Mouse (Mus musculus): ENCODE measurements around the gene Cilp.
"Not testable (repeated sequence)": the region's sequence is repeated elsewhere in the genome, so short reads cannot be mapped to it uniquely, and the experiment has no call there.

Gene Cilp

GRCm38 (mm10) chr9:65248377-65248690 lies 16.6 kb upstream of the Cilp start:
- no peak for DNase-seq (ENCODE audit: low spot score)

GRCm38 (mm10) chr9:65252026-65252425 lies 13.0 kb upstream of the Cilp start:
- DNase-seq (ENCODE audit: low spot score) = no peak

DNA sequence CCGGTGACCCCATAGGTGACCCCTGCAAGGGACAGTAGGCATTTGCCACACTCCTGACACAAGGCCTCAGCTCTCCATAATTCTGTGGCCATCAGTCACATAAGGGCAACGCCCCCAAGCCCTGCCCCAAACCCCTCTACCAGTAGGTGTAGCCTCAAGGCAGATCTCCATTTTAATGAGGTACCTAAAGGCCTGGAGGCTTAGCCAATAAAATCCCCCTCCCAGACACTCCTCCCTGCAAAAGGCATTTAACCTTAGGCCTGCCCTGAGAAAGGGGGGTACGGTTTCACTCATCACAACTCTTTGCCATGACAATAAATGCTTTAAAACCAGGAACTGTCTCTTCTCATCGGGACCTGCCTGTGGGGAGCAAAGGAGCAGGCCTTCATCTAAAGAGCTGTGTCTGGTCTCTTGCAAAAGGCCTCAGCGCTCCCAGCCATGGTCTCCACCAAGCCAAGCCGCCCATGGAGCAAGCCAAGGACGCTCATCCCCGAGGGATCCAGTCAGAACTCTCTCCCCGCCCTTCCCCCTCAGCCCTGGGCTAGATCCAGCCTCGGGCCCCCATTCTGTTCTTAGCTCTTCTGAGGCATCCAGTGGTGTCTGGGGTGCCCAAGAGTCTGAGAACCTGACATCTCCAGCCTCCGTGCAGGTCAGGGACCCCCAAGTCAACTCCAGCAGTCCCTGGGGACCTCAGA lies 8.9 kb upstream of the Cilp start:
- no peak for DNase-seq (ENCODE audit: low spot score)

DNA sequence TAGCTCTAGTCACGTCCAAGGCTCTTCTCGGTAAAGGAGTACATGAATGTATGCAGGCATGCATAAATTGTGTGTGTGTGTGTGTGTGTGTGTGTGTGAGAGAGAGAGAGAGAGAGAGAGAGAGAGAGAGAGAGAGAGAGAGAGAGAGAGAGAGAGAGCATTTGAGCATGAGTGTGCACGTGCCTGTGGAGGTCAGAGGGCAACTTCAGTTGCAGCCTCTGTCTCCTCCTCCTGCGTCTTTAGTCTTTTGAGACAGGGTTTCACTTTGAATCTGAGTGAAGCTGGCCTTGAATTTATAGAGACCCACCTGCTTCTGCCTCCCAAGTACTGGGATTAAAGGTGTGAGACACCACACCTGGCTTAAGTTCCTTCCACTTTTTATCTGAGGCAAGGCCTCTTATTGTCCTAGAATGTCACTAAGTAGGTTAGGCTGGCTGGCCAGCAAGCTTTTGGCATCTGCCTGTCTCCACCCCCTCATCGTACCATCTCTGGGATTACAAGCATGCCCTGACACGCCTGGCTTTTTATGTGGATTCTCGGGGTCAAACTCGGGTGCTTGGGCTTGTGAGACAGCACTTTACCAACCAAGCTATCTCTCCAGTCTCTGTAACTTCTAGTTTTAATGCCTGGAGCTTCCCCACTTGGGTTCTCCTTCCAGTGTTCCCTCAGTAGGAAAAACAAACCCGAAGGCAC lies 7.6 kb upstream of the Cilp start:
- DNase-seq (ENCODE audit: low spot score) = no peak

GRCm38 (mm10) chr9:65259366-65259765 lies 5.6 kb upstream of the Cilp start:
- DNase-seq (ENCODE audit: low spot score) = no peak

DNA sequence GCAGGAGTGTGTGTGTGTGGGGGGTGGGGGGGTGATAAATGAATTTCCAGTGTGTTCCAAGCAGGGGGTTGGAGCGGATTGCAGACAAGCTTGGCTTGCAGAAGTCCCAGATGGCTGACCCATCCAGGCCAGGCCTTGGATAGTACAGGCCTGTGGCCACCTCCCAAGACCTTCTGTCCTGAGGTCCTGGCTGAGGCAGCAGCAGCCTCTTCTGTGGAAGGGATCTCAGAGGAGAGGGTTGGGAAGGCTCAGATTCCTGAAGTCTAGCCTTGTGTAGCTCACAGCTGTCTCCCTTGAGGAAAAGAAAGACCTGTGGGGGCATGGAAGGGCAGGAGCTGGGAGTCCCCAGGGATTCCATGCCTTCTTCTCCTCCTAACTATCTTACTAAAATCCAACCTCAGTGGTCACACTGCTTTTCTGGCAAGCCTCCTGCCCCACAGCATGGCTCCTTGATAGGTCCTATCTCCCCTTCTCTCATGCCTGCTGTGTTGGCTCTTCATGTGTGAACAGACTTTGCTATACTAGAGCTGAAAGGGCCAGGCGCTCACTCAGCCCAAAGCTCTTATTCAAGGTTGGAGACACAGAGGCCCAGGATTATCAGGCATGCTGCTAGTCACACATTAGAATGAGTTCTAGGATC lies 3.3 kb upstream of the Cilp start:
- DNase-seq (ENCODE audit: low spot score) = no peak

DNA sequence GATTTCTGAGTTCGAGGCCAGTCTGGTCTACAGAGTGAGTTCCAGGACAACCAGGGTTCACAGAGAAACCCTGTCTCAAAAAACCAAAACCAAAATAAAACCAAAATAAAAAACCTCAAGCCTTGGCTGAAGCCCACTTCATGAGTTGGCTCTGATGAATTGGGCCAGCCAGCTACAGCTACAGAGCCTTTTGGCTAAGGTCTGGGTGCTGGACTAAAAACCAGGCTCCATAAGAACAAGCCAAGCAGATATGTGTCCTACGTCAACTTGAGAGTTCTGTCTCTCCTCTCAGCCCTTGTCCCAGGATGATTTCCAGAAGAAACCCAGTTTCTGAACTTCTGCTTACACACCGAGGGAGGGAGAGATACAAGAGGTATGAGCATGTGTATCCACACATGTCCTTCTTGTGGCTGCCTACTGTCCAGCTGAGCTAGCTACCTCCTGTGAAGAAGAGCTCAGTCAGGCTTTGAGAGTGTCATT lies 2.3 kb upstream of the Cilp start:
- DNase-seq (ENCODE audit: low spot score) = no peak

DNA sequence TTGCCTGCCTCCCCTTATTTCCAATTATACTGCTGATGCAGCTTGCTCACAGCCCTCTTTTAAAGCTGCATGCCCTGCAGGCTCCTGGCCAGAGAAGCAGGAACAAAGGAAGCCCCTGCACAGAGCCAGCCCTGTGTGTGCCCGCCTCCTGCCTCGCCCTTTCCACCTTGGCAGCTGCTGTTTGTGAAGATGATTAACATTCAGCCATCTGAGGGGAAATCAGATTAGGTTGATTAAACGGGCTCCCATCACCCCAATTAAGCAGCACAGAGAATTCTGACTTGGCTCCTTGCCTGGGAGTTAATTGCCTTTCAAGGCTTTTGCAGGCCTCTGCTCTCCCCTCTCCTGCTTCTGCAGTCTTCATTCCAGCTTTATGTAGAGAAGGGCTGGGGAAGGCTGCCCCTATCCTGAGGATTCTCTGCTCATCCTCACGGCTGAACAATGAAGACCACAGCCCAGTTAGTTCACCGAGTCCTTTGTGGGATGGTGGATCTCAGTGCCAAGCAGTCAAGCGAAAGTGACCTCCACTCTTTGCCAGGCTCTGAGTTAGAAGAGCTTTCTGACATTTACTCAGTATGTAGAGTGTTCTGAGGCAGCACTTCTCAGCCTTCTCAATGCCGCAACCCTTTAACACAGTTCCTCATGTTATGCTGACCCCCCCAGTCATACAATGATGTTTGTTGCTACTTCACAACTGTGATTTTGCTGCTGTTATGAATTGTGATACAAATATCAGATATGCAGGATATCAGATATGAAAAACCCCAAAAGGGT lies 2.9 kb downstream of the Cilp start:
- DNase-seq (ENCODE audit: low spot score) = peak; percentile 57

GRCm38 (mm10) chr9:65273048-65273809 lies 8.2 kb downstream of the Cilp start:
- DNase-seq (ENCODE audit: low spot score) = no peak

DNA sequence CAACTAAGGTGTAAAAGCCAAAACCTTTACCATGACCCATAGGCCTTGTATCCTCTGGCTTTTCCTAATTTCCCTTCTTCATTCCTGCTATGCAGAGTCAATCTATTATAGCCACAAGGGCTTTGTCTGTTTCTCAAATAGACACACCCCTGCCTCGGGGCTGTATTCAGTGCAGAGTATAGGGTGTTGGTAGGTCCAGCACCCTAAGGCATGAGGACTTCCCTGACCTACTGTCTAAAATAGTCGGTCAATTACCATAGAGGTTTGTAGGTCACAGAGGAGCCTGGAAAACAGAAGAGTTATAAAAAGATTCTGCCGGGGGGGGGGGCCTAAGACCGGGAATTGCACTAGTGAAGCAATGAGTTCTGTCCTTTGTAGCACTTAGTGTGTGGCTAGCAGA lies 8.9 kb downstream of the Cilp start:
- DNase-seq (ENCODE audit: low spot score) = no peak

DNA sequence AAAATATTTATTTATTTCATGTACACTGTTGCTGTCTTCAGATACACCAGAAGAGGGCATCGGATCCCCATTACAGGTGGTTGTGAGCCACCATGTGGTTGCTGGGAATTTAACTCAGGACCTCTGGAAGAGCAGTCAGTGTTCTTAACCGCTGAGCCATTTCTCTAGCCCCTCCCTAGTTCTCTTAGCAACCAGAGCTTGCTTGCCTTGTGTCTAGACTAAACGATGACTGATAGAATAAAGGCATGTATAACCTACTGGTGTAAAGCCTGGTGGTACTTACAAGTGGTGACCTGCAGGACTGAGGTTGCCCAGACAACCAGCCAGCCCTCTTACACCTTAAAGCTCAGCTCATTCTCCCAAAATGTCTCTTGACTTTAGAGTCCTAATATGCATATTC lies 9.9 kb downstream of the Cilp start:
- not testable (repeated sequence) for DNase-seq (ENCODE audit: low spot score)

DNA sequence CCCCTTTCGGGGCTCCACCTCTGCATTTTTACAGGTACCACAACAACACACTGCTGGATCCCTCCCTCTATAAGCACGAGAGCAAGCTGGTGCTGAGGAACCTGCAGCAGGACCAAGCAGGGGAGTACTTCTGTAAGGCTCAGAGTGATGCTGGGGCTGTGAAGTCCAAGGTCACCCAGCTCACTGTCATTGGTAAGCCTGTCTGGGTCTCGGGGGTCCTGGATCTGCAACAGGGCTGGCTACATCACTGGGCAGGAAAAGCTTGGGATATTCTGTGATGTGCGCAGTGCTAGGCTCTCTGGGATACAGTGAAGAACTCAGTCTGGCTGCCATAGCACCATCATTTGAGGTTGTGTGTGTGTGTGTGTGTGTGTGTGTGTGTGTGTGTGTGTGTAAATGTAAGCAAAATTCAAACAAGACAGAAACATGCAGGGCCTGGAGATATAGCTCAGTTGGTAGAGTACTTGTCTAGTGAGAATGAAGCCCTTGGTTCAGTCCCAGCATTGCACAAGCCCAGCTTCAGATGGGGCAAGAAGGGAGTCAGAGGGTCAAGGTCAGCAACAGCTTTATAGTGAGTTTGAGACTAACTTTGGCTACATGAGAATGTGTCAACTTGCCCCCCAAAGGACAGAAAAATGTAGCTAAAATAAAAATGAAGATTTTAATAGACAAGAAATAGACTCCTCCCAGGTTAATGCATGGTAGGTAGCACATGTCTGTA lies 11.0 kb downstream of the Cilp start:
- DNase-seq (ENCODE audit: low spot score) = no peak

- DNase-seq (ENCODE audit: low spot score) = peak; percentile 12
Observed at GRCm38 (mm10) chr9:65281536-65282151, 16.7 kb downstream of the Cilp start.

GRCm38 (mm10) chr9:65283301-65283700 lies 18.3 kb downstream of the Cilp start:
- peak; percentile 54 for DNase-seq (ENCODE audit: low spot score)

DNA sequence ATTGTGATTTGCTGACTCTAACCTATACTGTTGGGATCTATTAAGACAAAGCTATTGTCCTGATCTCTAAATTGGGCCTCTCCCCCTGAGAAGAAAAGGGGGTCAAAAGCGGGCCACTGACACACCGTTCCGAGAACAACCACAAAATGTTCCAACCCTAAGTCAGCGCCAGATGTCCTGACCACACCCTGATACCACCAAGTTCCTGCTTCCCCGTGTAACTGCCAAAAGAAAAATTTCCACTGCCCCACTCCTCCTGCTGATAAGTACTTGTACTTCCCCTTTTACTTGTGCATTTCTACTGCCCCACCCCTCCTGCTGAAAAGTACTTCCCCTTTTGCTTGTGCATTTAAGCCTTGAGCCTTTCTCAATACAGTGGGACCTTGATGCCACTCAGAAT lies 23.3 kb downstream of the Cilp start:
- not testable (repeated sequence) for DNase-seq (ENCODE audit: low spot score)

GRCm38 (mm10) chr9:65289988-65290387 lies 25.0 kb downstream of the Cilp start:
- no peak for DNase-seq (ENCODE audit: low spot score)

DNA sequence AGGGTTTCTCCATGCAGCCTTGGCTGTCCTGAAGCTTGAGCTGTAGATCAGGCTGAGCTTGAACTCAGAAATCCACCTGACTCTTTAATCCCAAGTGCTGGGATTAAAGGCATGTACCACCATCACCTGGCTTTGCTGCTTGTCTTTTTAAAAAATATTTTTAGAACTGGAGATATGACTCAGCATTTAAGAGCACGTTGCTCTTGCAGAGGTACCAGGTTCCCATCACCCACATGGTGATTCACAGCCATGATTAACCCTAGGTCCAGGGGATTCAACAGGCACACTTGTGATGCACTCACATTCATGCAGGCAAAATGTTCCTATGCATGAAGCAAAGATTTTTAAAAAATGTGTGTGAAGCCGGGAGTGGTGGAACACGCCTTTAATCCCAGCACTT lies 27.4 kb downstream of the Cilp start:
- DNase-seq (ENCODE audit: low spot score) = no peak

DNA sequence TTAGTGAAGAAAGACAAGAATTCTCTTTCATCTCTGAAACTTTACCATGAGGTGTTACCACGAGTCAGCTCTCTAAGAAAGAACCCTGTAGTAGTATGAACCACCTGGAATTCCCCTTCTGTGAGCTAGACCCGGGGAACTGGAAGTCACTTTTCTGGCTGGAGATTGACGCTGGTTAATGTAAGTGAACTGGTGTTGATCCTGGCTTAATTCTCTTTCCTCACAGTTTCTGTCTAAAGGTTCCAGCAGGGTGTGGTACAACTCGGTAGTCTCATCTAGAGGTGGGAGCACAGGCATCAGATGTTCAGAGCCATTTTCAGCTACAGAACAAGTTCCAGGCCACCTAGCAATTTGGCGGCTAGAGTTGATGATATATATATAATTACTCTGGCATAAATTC lies 28.1 kb downstream of the Cilp start:
- no peak for DNase-seq (ENCODE audit: low spot score)

DNA sequence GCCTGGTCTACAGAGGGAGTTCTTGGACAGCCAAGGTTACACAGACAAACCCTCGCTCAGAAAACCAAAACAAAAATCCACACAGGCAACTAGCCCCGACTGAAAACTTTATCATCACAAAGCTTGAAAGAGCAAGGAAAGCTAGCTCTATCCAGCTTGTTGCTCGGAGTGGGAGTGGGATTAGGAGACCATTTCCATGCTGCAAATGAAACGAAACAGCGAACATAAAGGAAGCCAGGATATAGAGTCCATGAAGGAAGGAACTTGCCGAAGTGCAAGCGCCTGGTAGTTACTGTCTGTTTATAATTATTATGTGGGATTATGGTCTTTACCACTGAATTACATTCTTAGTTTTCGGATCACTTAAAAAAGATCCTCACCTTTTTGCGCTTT lies 28.6 kb downstream of the Cilp start:
- no peak for DNase-seq (ENCODE audit: low spot score)

- DNase-seq (ENCODE audit: low spot score) = peak; percentile 96
Observed at GRCm38 (mm10) chr9:65293973-65294715, 29.2 kb downstream of the Cilp start, which contains the start of gene Clpx. TSS of gene Clpx (plus strand) at chr9:65294260.

Measured in layer of hippocampus, adult 11-12 months (tissue).